Comparison of ENCODE assay signal across 20 mouse cellular contexts in genomic region chr5:151065228-151065627, GRCm38 (mm10).
DNase-seq lines count a peak whose midpoint lies in the region; ATAC-seq and TF ChIP-seq lines count a peak whose summit lies in the region.
"Had no signal": no experiment of that assay in that cellular context is flagged by ENCODE, and none has a peak within 500 bp of the region (broad histone marks: within the 10 kb centered on the region; RNA-seq: fewer than 3 reads in every experiment).

No protein-coding gene starts in this region.

- no peaks in the 10 kb centered on the region for H3K27me3 ChIP-seq in lung, embryonic 14.5 days (ENCODE audit: insufficient read depth, low read length)
- H3K27me3 ChIP-seq in heart, embryonic 12.5 days (replicated peaks) = no peaks in the 10 kb centered on the region
- H3K27me3 ChIP-seq: embryonic facial prominence, embryonic 13.5 days; heart, embryonic 15.5 days; hindbrain, embryonic 15.5 days; liver, embryonic 12.5 days; midbrain, embryonic 13.5 days had no signal

- no peaks in the 10 kb centered on the region; the same call in 1 of the 2 replicates for H3K4me1 ChIP-seq in lung, embryonic 14.5 days (ENCODE audit: insufficient read depth)
- H3K4me1 ChIP-seq in heart, embryonic 12.5 days (replicated peaks) = peaks cover 29% of the 10 kb centered on the region
- H3K4me1 ChIP-seq: hindbrain, embryonic 15.5 days; liver, embryonic 12.5 days; midbrain, embryonic 13.5 days had no signal

- no peak for ATAC-seq in lung, embryonic 14.5 days (ENCODE audit: insufficient read depth)
- ATAC-seq in heart, embryonic 12.5 days (ENCODE audit: insufficient number of reproducible peaks, low FRiP score) = no peak
- ATAC-seq: forebrain, postnatal 0 days; intestine, embryonic 16.5 days; liver, embryonic 12.5 days; midbrain, embryonic 13.5 days had no signal

- no peak overlapping the region for H3K4me3 ChIP-seq in lung, embryonic 14.5 days (ENCODE audit: low read depth, low read length)
- H3K4me3 ChIP-seq in heart, embryonic 12.5 days = no peak overlapping the region
- H3K4me3 ChIP-seq: embryonic facial prominence, embryonic 13.5 days; heart, embryonic 15.5 days; hindbrain, embryonic 15.5 days; liver, embryonic 12.5 days; midbrain, embryonic 13.5 days had no signal

- 66% methylated on average over 1 of the region's 1 CpGs for WGBS in lung, embryonic 14.5 days
- WGBS in heart, embryonic 12.5 days = 19% methylated on average over 1 of the region's 1 CpGs

- no peak overlapping the region for H3K4me2 ChIP-seq in lung, embryonic 14.5 days
- H3K4me2 ChIP-seq in heart, embryonic 12.5 days = no peak overlapping the region
- H3K4me2 ChIP-seq: embryonic facial prominence, embryonic 13.5 days; heart, embryonic 15.5 days; hindbrain, embryonic 15.5 days; liver, embryonic 12.5 days; midbrain, embryonic 13.5 days had no signal

- H3K9me3 ChIP-seq in lung, embryonic 14.5 days (ENCODE audit: low read depth, low read length) = peaks cover 6% of the 10 kb centered on the region
- peaks cover 9% of the 10 kb centered on the region for H3K9me3 ChIP-seq in heart, embryonic 12.5 days (replicated peaks)
- H3K9me3 ChIP-seq: heart, embryonic 15.5 days; hindbrain, embryonic 15.5 days; midbrain, embryonic 13.5 days had no signal

- peak; percentile 53 to 77 for DNase-seq in heart, adult 9 months (ENCODE audit: low spot score in 2 of 2)
- DNase-seq in heart, postnatal 4 days = no peak
- no peak for DNase-seq in lung, embryonic 14.5 days
- DNase-seq in lung, postnatal 14 days = no peak
- DNase-seq in lung, postnatal 36 days = peak; percentile 57
- no peak for DNase-seq in adipocyte (ENCODE audit: low spot score)
- DNase-seq in layer of hippocampus, adult 18-20 months (ENCODE audit: low spot score in 2 of 2) = no peak
- DNase-seq: adrenal gland, postnatal 25 days; cerebellum, adult 9-10 months; forebrain, postnatal 0 days; layer of hippocampus, postnatal 36 days; left cerebral cortex, postnatal 4 days; thymus, postnatal 25 days had no signal

- peak overlapping the region; percentile 16; the same call in 1 of the 2 replicates for H3K27ac ChIP-seq in lung, embryonic 14.5 days (ENCODE audit: low read depth)
- peak overlapping the region; percentile 47; the same call in 1 of the 2 replicates for H3K27ac ChIP-seq in heart, embryonic 12.5 days (ENCODE audit: poor library complexity, severe bottlenecking)
- H3K27ac ChIP-seq: embryonic facial prominence, embryonic 13.5 days; heart, embryonic 15.5 days; hindbrain, embryonic 15.5 days; liver, embryonic 12.5 days; midbrain, embryonic 13.5 days had no signal

- no peak overlapping the region for H3K9ac ChIP-seq in lung, embryonic 14.5 days
- H3K9ac ChIP-seq in heart, embryonic 12.5 days = no peak overlapping the region
- H3K9ac ChIP-seq: embryonic facial prominence, embryonic 13.5 days; forebrain, postnatal 0 days; heart, embryonic 15.5 days; hindbrain, embryonic 15.5 days; liver, embryonic 12.5 days; midbrain, embryonic 13.5 days had no signal

- TF ChIP-seq CTCF in lung, embryonic 14.5 days (IDR thresholded peaks at IDR 0.05; ENCODE audit: low read depth) = no peak

- peaks cover 23% of the 10 kb centered on the region for H3K36me3 ChIP-seq in lung, embryonic 14.5 days (ENCODE audit: insufficient read depth)
- peaks cover 20% of the 10 kb centered on the region for H3K36me3 ChIP-seq in heart, embryonic 12.5 days
- H3K36me3 ChIP-seq: midbrain, embryonic 13.5 days had no signal

Comparison
In these comparisons a context has a peak if more than half of its experiments do, and no peak if none do; other contexts are left out.
1. DNase-seq: peak in heart, adult 9 months (2 of 2) and lung, postnatal 36 days (single experiment); none in heart, postnatal 4 days (single experiment), lung, embryonic 14.5 days (single experiment), lung, postnatal 14 days (single experiment), adipocyte (single experiment) and layer of hippocampus, adult 18-20 months (0 of 2).